Mouse (Mus musculus) MEL (cell line): ENCODE measurements around the gene Cep63.

ENCODE experiments used
- CTCF ChIP-seq, 3 experiments: IDR thresholded peaks in 2 of 3; conservative IDR thresholded peaks in 1 of 3; 2 replicates each; pipeline ENCODE4 v1.5.1; 2011 to 2012; ENCODE audit warnings: low read length in 3 of 3, low read depth in 2 of 3, mild to moderate bottlenecking in 2 of 3, improper control_type of control experiment in 1 of 3, inconsistent platforms in 1 of 3, mixed read lengths in 1 of 3, moderate library complexity in 1 of 3; ENCODE audit not compliant: control insufficient read depth in 1 of 3, insufficient read depth in 1 of 3, poor library complexity in 1 of 3, severe bottlenecking in 1 of 3
- HCFC1 ChIP-seq: IDR thresholded peaks from 2 replicates; pipeline ENCODE4 v1.6.1; 2012; ENCODE audit warnings: low read depth, mild to moderate bottlenecking, inconsistent platforms, low read length, improper control_type of control experiment, moderate library complexity
- MXI1 ChIP-seq: IDR thresholded peaks from 2 replicates; pipeline ENCODE4 v1.6.1; 2011; ENCODE audit warnings: mild to moderate bottlenecking, low read depth, low read length, improper control_type of control experiment
- MYB ChIP-seq: IDR thresholded peaks from 2 replicates; pipeline ENCODE4 v1.6.1; 2011; ENCODE audit warnings: mild to moderate bottlenecking, low read depth, low read length, improper control_type of control experiment
- POLR2A ChIP-seq, 2 experiments: IDR thresholded peaks; 2 replicates each; pipeline ENCODE4 v1.6.1; 2011 to 2012; ENCODE audit warnings: low read length in 2 of 2, mild to moderate bottlenecking in 2 of 2, control low read depth in 1 of 2, improper control_type of control experiment in 1 of 2, low read depth in 1 of 2, moderate library complexity in 1 of 2; ENCODE audit not compliant: control insufficient read depth in 1 of 2, insufficient read depth in 1 of 2, poor library complexity in 1 of 2
- SMC3 ChIP-seq: IDR thresholded peaks from 2 replicates; pipeline ENCODE4 v1.6.1; 2011; ENCODE audit warnings: low read depth, low read length, improper control_type of control experiment
- USF1 ChIP-seq: IDR thresholded peaks from 2 replicates; pipeline ENCODE4 v1.6.1; 2014; ENCODE audit warnings: low read depth, mild to moderate bottlenecking, inconsistent platforms, low read length, improper control_type of control experiment, moderate library complexity

GRCm38 (mm10) chr9:102542540-102542939, 83.8 kb downstream of the Cep63 start:
- TF ChIP-seq USF1 (no peak), SMC3 (no peak), POLR2A (IDR thresholded peaks at IDR 0.05; ENCODE audit: control insufficient read depth in 1 of 2, insufficient read depth in 1 of 2, low read depth in 1 of 2, low read length in 2 of 2, poor library complexity in 1 of 2) (no peak), HCFC1 (no peak), CTCF (IDR thresholded peaks at IDR 0.05 in 2 of 3, conservative IDR thresholded peaks at IDR 0.05 in 1 of 3; ENCODE audit: control insufficient read depth in 1 of 3, insufficient read depth in 1 of 3, low read depth in 2 of 3, low read length in 3 of 3, poor library complexity in 1 of 3, severe bottlenecking in 1 of 3) (no peak), MXI1 (no peak), MYB (no peak)
